Mouse (Mus musculus) lung, embryonic 14.5 days (tissue): ENCODE data around the gene Hlx. TPM values are rescaled to one million over a fixed set of nuclear protein-coding genes. Genes with fewer than 3 reads are reported as not detected.
A peak's percentile ranks its signal among the peaks of the same experiment; 100 is the strongest.

Source experiments
- ATAC-seq: fragments of 200-750 bp; cut with Nextera tagmentation; 2 replicates; pipeline ENCODE4 v1.8.0; 2017; ENCODE audit warnings: mild to moderate bottlenecking, moderate TSS enrichment, moderate library complexity; ENCODE audit not compliant: insufficient read depth
- DNase-seq: peaks from one replicate; pipeline ENCODE4 v3.0.0-alpha.2; 2015
- H3K27ac ChIP-seq: fragments of 300-500 bp; sonication (generic); 2 replicates; pipeline ENCODE4 v1.5.1; 2014; ENCODE audit warnings: low read depth, mild to moderate bottlenecking, moderate library complexity
- H3K27me3 ChIP-seq: fragments of 300-500 bp; sonication (generic); 2 replicates; pipeline ENCODE4 v1.6.1; 2014; ENCODE audit warnings: low read length, control low read depth; ENCODE audit not compliant: insufficient read depth
- H3K36me3 ChIP-seq: fragments of 300-500 bp; sonication (generic); 2 replicates; pipeline ENCODE4 v1.6.1; 2014; ENCODE audit warnings: control low read depth; ENCODE audit not compliant: insufficient read depth
- H3K4me1 ChIP-seq: fragments of 300-500 bp; sonication (generic); 2 replicates; pipeline ENCODE4 v1.6.1; 2014; ENCODE audit warnings: antibody characterized with exemption, control low read depth; ENCODE audit not compliant: insufficient read depth
- H3K4me2 ChIP-seq: fragments of 300-500 bp; sonication (generic); 2 replicates; pipeline ENCODE4 v1.6.1; 2014; ENCODE audit warnings: mild to moderate bottlenecking
- H3K4me3 ChIP-seq: fragments of 300-500 bp; sonication (generic); 2 replicates; pipeline ENCODE4 v1.5.1; 2014; ENCODE audit warnings: low read depth, low read length
- H3K9ac ChIP-seq: fragments of 300-500 bp; sonication (generic); 2 replicates; pipeline ENCODE4 v1.6.1; 2014
- H3K9me3 ChIP-seq: fragments of 300-500 bp; sonication (generic); 2 replicates; pipeline ENCODE4 v1.6.1; 2016; ENCODE audit warnings: low read depth, low read length, control low read depth
- CTCF ChIP-seq: IDR thresholded peaks from 2 replicates; pipeline ENCODE4 v1.5.1; 2016; ENCODE audit warnings: antibody characterized with exemption, low read depth
- WGBS: fragments of 180-500 bp; shearing (Covaris S2); extraction: QIAGEN DNeasy Blood & Tissue Kit; methylation state at CpG from one replicate; pipeline ENCODE4 v1.1.7; 2014; 5-methylcytosine and 5-hydroxymethylcytosine counted together
- polyA plus RNA-seq: library from polyadenylated mRNA; unstranded; fragments of >200 nt; fragmentation: Nextera tagmentation; extraction: Ambion mirVana; gene quantifications from 2 replicates; pipeline ENCODE4 v1.2.1, GENCODE M21; 2014

The Hlx gene
- polyA plus RNA-seq, 1 experiment from 2014 or later, result 28.2 TPM

GRCm38 (mm10) chr1:184733300-184734066, 1.1 kb upstream of the Hlx start:
- Histone ChIP-seq H3K27ac (no peak overlapping the region), H3K4me1 (0 out of 2 replicates have a peak, but pooled peaks cover 1% of the 10 kb centered on the region), H3K27me3 (peaks cover 68% of the 10 kb centered on the region), H3K9ac (peak overlapping the region; percentile 42; the same call in 1 of the 2 replicates), H3K9me3 (no peaks in the 10 kb centered on the region), H3K36me3 (0 out of 2 replicates have a peak, but pooled peaks cover 6% of the 10 kb centered on the region), H3K4me2 (peak overlapping the region; percentile 79), H3K4me3 (peak overlapping the region; percentile 76)
- no peak for TF ChIP-seq CTCF
- DNase-seq (peak; percentile 49), ATAC-seq (no peak)
- WGBS, result 10% methylated on average over 28 of the region's 28 CpGs

- peak overlapping the region; percentile 88 for H3K9ac ChIP-seq
- TF ChIP-seq CTCF, result no peak
- H3K36me3 ChIP-seq, result peaks cover 15% of the 10 kb centered on the region
- H3K27ac ChIP-seq, result peak overlapping the region; percentile 98
- peaks cover 80% of the 10 kb centered on the region for H3K27me3 ChIP-seq
- peak overlapping the region; percentile 76 for H3K4me3 ChIP-seq
- H3K4me2 ChIP-seq, result peak overlapping the region; percentile 79
- DNase-seq, result peak; percentile 73
- H3K4me1 ChIP-seq, result peaks cover 5% of the 10 kb centered on the region; the same call in 1 of the 2 replicates
- ATAC-seq, result peak; percentile 22
- WGBS, result under 1% methylated on average over 84 of the region's 85 CpGs
- H3K9me3 ChIP-seq, result no peaks in the 10 kb centered on the region
Observed at GRCm38 (mm10) chr1:184731644-184732545, 524 bp downstream of the Hlx start.

- H3K27ac ChIP-seq, result peak overlapping the region; percentile 98
- ATAC-seq (no peak), DNase-seq (no peak)
- peak overlapping the region; percentile 76 for H3K4me3 ChIP-seq
- TF ChIP-seq CTCF, result no peak
- peaks cover 22% of the 10 kb centered on the region for H3K36me3 ChIP-seq
- H3K9ac ChIP-seq, result peak overlapping the region; percentile 88
- H3K4me2 ChIP-seq, result peak overlapping the region; percentile 79
- 5% methylated on average over 18 of the region's 18 CpGs for WGBS
- no peaks in the 10 kb centered on the region for H3K9me3 ChIP-seq
- peaks cover 79% of the 10 kb centered on the region for H3K27me3 ChIP-seq
- H3K4me1 ChIP-seq, result peaks cover 5% of the 10 kb centered on the region; the same call in 1 of the 2 replicates
Observed at GRCm38 (mm10) chr1:184731091-184731640, 1.3 kb downstream of the Hlx start.

GRCm38 (mm10) chr1:184730453-184731013, 1.9 kb downstream of the Hlx start:
- peaks cover 22% of the 10 kb centered on the region for H3K36me3 ChIP-seq
- ATAC-seq (no peak), DNase-seq (peak; percentile 54)
- 13% methylated on average over 12 of the region's 12 CpGs for WGBS
- peak overlapping the region; percentile 88 for H3K9ac ChIP-seq
- no peak; the same call in 1 of the 2 replicates for TF ChIP-seq CTCF
- peak overlapping the region; percentile 76 for H3K4me3 ChIP-seq
- peaks cover 78% of the 10 kb centered on the region for H3K27me3 ChIP-seq
- no peak overlapping the region for H3K27ac ChIP-seq
- peak overlapping the region; percentile 79 for H3K4me2 ChIP-seq
- H3K9me3 ChIP-seq, result no peaks in the 10 kb centered on the region
- peaks cover 5% of the 10 kb centered on the region; the same call in 1 of the 2 replicates for H3K4me1 ChIP-seq

GRCm38 (mm10) chr1:184729357-184730140, 2.9 kb downstream of the Hlx start:
- Histone ChIP-seq H3K9me3 (no peaks in the 10 kb centered on the region), H3K4me2 (peak overlapping the region; percentile 79), H3K4me1 (peaks cover 5% of the 10 kb centered on the region; the same call in 1 of the 2 replicates), H3K27ac (no peak overlapping the region), H3K9ac (peak overlapping the region; percentile 88), H3K36me3 (peaks cover 22% of the 10 kb centered on the region), H3K27me3 (peaks cover 80% of the 10 kb centered on the region), H3K4me3 (peak overlapping the region; percentile 76)
- peak; percentile 42 for DNase-seq
- no peak for TF ChIP-seq CTCF
- ATAC-seq, result no peak
- 21% methylated on average over 19 of the region's 19 CpGs for WGBS
